Mouse (Mus musculus) thymus, adult 2 months (tissue): ENCODE data around the gene Cxcl2. TPM values are rescaled to one million over a fixed set of nuclear protein-coding genes. Genes with fewer than 3 reads are reported as not detected.

Source experiments
- DNase-seq: peaks from one replicate; pipeline ENCODE4 v3.0.0; 2021
- H3K27ac ChIP-seq: fragments of 200-500 bp; 2 replicates; pipeline ENCODE4 v1.5.1; 2012; ENCODE audit warnings: low read length, control low read depth; ENCODE audit not compliant: control insufficient read depth, insufficient read depth
- H3K27me3 ChIP-seq: fragments of 200-500 bp; 2 replicates; pipeline ENCODE4 v1.6.1; 2012; ENCODE audit warnings: mild to moderate bottlenecking, low read length, moderate library complexity, mixed read lengths; ENCODE audit not compliant: control insufficient read depth, insufficient read depth
- H3K36me3 ChIP-seq: fragments of 200-500 bp; 2 replicates; pipeline ENCODE4 v1.6.1; 2012; ENCODE audit warnings: mild to moderate bottlenecking, low read length, moderate library complexity; ENCODE audit not compliant: control insufficient read depth, insufficient read depth
- H3K4me1 ChIP-seq: fragments of 200-500 bp; replicated peaks from 2 replicates; pipeline ENCODE4 v1.6.1; 2012; ENCODE audit warnings: low read length; ENCODE audit not compliant: control insufficient read depth, insufficient read depth
- H3K4me3 ChIP-seq: fragments of 200-500 bp; 2 replicates; pipeline ENCODE4 v1.5.1; 2012; ENCODE audit warnings: mild to moderate bottlenecking, low read length, control low read depth, moderate library complexity; ENCODE audit not compliant: control insufficient read depth, insufficient read depth
- CTCF ChIP-seq: fragments of 200-500 bp; IDR thresholded peaks from 2 replicates; pipeline ENCODE4 v1.5.1; 2012; ENCODE audit warnings: mild to moderate bottlenecking, control low read depth, low read length, moderate library complexity, borderline replicate concordance; ENCODE audit not compliant: control insufficient read depth, poor library complexity, insufficient read depth; ENCODE audit errors: extremely low read depth
- POLR2A ChIP-seq: fragments of 200-500 bp; IDR thresholded peaks from 2 replicates; pipeline ENCODE4 v1.6.1; 2012; ENCODE audit warnings: mild to moderate bottlenecking, low read length, control low read depth, moderate library complexity; ENCODE audit not compliant: control insufficient read depth, poor library complexity, insufficient read depth; ENCODE audit errors: extremely low read depth
- WGBS: fragments of 180-500 bp; shearing (Covaris S2); methylation state at CpG from one replicate; pipeline ENCODE4 v1.1.7; 2018; 5-methylcytosine and 5-hydroxymethylcytosine counted together
- polyA plus RNA-seq: library from polyadenylated mRNA; depleted of rRNA; stranded (reverse); fragments of >200 nt; gene quantifications from 2 replicates; pipeline ENCODE4 v1.2.3, GENCODE M21; 2012

Cxcl2 gene
- polyA plus RNA-seq, 1 experiment, result 23.5 TPM

GRCm38 (mm10) chr5:90894231-90894630 is 9.4 kb upstream of the Cxcl2 start:
- no peaks in the 10 kb centered on the region; the same call in 1 of the 2 replicates for H3K27me3 ChIP-seq
- 76% methylated on average over 8 of the region's 8 CpGs for WGBS
- H3K36me3 ChIP-seq, result no peaks in the 10 kb centered on the region
- DNase-seq, result no peak
- H3K4me1 ChIP-seq, result no peaks in the 10 kb centered on the region
- H3K27ac ChIP-seq, result no peak overlapping the region
- H3K4me3 ChIP-seq, result no peak overlapping the region
- TF ChIP-seq POLR2A (no peak), CTCF (no peak)

- Histone ChIP-seq H3K4me1 (no peaks in the 10 kb centered on the region), H3K27me3 (no peaks in the 10 kb centered on the region), H3K27ac (no peak overlapping the region), H3K36me3 (no peaks in the 10 kb centered on the region), H3K4me3 (no peak overlapping the region)
- 81% methylated on average over 3 of the region's 3 CpGs for WGBS
- no peak for DNase-seq
- TF ChIP-seq POLR2A, result no peak
- TF ChIP-seq CTCF, result no peak
Observed at GRCm38 (mm10) chr5:90897429-90897828, 6.2 kb upstream of the Cxcl2 start.

- H3K36me3 ChIP-seq, result no peaks in the 10 kb centered on the region
- 92% methylated on average over 5 of the region's 5 CpGs for WGBS
- H3K27me3 ChIP-seq, result no peaks in the 10 kb centered on the region
- no peak overlapping the region for H3K27ac ChIP-seq
- H3K4me1 ChIP-seq, result no peaks in the 10 kb centered on the region
- TF ChIP-seq POLR2A (no peak), CTCF (no peak)
- no peak overlapping the region for H3K4me3 ChIP-seq
- no peak for DNase-seq
Observed at GRCm38 (mm10) chr5:90899308-90899707, 4.4 kb upstream of the Cxcl2 start.

- Histone ChIP-seq H3K4me3 (no peak overlapping the region), H3K4me1 (no peaks in the 10 kb centered on the region), H3K36me3 (no peaks in the 10 kb centered on the region), H3K27me3 (no peaks in the 10 kb centered on the region), H3K27ac (no peak overlapping the region)
- DNase-seq, result no peak
- TF ChIP-seq POLR2A (no peak), CTCF (no peak)
- 30% methylated on average over 7 of the region's 7 CpGs for WGBS
Observed at GRCm38 (mm10) chr5:90900147-90900546, 3.5 kb upstream of the Cxcl2 start.

- H3K27me3 ChIP-seq, result no peaks in the 10 kb centered on the region
- 73% methylated on average over 7 of the region's 7 CpGs for WGBS
Observed at GRCm38 (mm10) chr5:90900688-90901087, 3.0 kb upstream of the Cxcl2 start.

GRCm38 (mm10) chr5:90902380-90903260 is 1.1 kb upstream of the Cxcl2 start:
- Histone ChIP-seq H3K27me3 (no peaks in the 10 kb centered on the region), H3K27ac (no peak overlapping the region), H3K4me1 (no peaks in the 10 kb centered on the region), H3K36me3 (no peaks in the 10 kb centered on the region), H3K4me3 (no peak overlapping the region)
- DNase-seq, result no peak
- TF ChIP-seq CTCF (no peak), POLR2A (no peak)
- WGBS, result 2% methylated on average over 10 of the region's 10 CpGs

More at GRCm38 (mm10) chr5:90900688-90901087, 3.0 kb upstream of the Cxcl2 start:
- no peak for DNase-seq
- H3K4me3 ChIP-seq, result no peak overlapping the region
- H3K36me3 ChIP-seq, result no peaks in the 10 kb centered on the region
- H3K4me1 ChIP-seq, result no peaks in the 10 kb centered on the region
- no peak for TF ChIP-seq POLR2A
- TF ChIP-seq CTCF, result no peak
- H3K27ac ChIP-seq, result no peak overlapping the region
